Mouse (Mus musculus): ENCODE measurements around the gene Wdr47. TPM values are rescaled to one million over a fixed set of nuclear protein-coding genes. Genes with fewer than 3 reads are reported as not detected.
A peak's percentile ranks its signal among the peaks of the same experiment; 100 is the strongest.
"Not testable (repeated sequence)": the region's sequence is repeated elsewhere in the genome, so short reads cannot be mapped to it uniquely, and the experiment has no call there.

The Wdr47 gene
- total RNA-seq, 2 experiments from 2014 or later: 131 to 147 TPM

DNA sequence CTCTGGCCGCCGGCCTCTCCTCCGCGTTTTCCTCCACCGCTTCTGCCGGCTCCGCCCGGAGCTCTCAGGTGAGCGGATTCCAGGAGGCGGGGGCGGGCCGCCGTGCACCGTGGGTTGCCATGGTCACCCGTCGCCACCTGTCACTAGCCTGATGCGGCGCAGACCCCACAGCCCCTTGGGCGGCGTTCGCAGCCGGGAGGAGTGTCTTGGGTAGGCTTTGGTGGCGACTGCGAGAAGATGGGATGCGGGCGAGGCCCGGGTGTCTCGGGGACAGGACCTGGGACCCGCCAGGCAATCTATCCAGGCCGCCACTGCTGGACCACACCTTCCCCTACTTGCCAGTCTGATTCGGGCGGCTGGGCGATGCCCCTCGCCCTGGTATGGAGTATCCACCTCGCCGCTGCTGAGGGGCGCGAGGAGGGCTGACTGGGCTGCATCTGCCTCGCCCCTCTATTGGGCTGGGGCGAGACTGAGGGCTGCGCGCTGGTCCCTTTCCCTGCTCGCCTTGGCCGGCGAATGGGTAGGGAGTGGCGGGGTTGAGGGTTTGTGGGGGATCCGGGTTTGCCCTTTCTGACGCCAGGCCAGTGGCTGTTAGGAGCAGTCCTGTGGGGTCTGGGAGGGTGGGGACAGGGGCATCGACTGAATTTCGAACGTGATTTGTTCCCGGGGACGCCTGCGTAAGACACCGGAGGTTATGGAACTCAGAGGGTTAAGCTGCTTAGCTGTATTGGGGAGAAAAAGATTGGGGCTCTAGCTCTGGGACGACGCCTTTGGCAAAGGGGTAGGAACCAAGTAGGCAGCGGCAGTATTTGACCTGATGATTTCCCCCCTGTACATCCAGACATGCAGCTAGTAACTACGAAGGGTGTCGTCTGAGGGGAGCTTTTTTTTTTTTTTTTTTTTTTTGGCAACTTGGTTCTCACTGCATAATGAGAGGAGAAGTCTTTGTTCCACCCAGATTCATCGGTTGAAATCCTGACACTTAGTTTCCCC, 747 bp downstream of the Wdr47 start:
- intact Hi-C loops (cut with DNase I): no loop called here
- no peak for DNase-seq (ENCODE audit: low spot score in 2 of 2)

DNA sequence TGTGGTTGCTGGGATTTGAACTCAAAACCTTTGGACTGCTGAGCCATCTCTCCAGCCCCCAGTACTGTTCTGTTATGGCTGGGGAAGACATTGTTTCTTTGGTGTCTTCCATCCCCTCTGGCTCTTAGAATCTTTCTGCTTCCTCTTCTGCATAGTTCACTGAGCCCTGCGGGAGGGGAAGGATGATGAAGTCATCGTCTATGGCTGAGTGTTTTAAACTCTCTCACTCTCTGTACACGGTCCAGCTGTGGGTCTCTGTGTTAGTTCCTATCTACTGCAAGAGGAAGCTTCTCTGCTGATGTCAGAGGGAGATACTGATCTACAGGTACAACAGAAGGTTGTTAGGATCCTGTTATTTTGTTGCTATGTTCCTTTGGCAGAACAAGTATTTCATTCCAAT, 17.8 kb downstream of the Wdr47 start:
- no peak for DNase-seq (ENCODE audit: low spot score in 2 of 2)
- intact Hi-C loops (cut with DNase I): no loop called here

DNA sequence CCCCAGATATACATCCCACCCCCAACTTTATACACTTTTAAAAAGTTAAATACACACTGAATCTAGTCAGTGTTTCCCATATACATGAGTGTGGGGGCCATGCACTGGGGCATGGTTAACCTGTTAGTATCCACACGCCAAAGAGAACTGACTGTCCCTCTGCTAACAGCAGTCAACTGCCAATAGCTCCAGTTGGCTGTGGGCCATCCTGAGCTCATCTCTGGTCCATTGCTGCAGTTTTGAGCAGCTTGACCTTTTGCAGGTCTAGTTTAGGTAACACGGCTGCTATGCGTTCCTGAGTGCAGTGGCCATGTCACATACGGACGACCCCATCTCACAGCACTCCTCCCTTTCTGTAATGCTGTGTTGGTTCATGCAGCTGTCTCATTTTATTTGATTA, 43.7 kb downstream of the Wdr47 start:
- intact Hi-C loops (cut with DNase I): no loop called here
- no peak for DNase-seq (ENCODE audit: low spot score in 2 of 2)

DNA sequence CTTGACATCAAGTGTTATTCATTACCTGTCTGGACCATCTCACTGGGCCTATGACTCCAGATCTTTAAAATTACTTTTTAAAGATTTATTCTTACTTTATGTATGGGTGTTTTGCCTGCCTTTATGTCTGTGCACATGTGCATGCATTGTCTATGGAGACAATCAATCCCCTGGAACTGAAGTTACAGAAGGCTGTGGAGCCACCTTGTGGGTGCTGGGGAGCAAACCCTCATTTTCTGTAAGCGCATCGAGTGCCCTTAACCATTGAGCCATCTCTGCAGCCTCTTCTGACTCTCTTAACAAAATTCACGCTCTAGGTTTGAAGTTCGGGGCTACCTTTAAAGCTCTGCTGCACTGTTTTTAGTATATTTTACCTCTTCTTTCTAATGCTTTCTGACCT, 48.3 kb downstream of the Wdr47 start:
- intact Hi-C loops (cut with DNase I): no loop called here

DNA sequence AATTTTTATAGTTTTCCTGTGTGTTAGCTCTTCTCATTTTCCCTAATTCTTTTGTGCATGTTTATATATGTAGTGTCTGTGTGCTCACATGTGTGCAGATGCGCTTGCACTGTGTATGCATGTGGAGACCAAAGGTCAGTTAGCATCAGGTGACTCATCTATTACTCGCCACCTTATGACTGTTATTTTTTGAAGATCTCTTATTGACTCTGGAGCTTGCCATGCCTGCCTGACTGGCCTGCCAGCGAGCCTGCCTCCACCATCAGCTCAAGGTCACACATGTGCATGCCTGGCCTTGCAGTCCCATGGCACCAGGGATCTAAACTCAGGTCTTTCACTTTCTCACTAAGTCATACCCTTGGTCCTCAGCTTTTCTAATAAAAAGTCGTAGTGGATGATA, 49.9 kb downstream of the Wdr47 start:
- intact Hi-C loops (cut with DNase I): no loop called here
- DNase-seq (ENCODE audit: low spot score in 2 of 2): no peak

More for the DNA sequence above, 48.3 kb downstream of the Wdr47 start:
- DNase-seq (ENCODE audit: low spot score in 2 of 2): no peak

DNA sequence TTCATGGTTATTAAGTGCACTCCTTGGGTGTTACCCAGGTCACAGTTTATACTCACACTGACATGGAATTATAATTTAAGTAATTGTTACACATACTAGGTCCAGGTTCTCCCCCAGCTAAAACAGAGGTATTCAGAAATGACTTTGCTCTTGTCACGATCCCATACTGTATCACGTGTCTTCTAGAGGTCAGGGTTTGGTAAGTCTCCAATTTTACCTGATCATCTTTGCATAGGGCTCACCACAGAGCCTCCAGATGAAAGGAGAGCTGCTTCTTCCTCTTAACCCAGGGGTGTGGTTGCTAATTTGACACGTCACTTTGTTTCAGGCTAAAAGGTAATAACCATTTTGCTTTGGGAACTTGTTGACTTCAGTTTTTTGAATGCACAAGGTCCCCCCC, 53.8 kb downstream of the Wdr47 start:
- DNase-seq (ENCODE audit: low spot score in 2 of 2): no peak
- intact Hi-C loops (cut with DNase I): no loop called here

DNA sequence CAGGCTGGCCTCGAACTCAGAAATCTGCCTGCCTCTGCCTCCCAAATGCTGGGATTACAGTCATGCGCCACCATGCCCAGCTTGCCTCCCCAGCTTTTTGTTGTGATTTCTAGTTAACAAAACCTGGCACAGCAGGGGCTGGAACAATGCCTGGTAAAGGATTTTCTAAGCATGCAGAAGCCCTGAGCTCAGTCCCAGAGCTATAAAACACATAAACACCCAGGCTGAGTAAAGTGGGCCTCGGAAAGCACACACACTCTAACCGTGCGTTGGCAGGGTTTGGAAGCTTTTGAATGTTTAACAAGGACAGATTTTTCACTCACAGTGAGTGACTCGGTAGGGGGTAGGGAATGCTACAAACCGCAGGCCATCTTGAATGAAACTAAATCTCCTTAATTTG, 55.0 kb downstream of the Wdr47 start:
- peak; percentile 23 to 39 for DNase-seq (ENCODE audit: low spot score in 2 of 2)
- intact Hi-C loops (cut with DNase I): no loop called here

DNA sequence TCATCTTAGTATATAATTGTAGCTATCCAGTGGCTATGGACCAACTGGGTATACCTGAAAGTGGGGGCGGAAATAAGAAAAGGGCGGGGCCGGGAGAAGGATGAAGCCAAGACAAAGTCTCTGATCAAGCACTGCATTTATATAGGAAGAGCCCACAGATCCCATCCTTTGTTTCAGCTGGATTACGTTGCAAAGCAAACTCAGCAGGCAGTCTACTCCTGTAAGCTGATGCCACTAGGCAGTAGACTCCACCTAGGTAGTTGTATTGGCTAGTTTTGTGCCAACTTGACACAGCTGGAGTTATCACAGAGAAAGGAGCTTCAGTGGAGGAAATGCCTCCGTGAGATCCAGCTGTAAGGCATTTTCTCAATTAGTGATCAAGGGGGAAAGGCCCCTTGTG, 56.6 kb downstream of the Wdr47 start:
- DNase-seq (ENCODE audit: low spot score in 2 of 2); intact Hi-C loops (cut with DNase I): not testable (repeated sequence)

DNA sequence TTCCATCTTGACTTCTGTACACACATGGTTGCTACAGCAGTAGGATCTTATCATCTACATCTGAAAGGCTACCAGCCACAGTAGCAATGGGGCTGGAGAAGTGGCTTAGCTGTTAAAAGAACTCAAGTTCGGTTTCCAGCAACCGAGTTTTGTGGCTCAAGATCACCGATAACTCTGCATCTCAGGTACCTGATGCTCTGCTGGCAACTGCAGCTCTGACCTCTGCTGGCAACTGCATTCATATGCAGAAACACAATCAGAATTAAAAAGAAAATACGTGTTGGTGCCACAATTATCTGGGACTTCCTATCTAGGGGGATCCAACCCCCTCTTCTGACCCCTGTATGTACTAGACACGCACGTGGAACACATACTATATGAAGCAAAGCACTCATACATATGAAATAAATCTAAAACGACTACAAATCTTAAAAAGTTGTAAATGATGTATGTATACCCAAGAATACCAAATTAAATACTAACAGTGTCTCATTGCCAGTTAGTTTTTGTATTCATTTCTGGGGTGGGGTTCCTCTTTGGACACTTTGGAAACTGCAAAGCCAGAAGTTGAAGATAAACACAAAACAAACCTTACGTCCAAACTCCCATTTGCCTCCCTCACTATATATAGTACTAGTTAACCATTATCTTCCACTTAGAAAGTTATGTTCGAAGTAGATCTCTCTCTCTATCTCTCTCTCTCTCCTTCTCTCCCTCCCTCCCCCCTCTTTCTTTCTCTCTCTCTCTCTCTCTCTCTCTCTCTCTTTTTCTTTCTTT, 62.0 kb downstream of the Wdr47 start:
- no peak for DNase-seq (ENCODE audit: low spot score in 2 of 2)
- intact Hi-C loops (cut with DNase I): no loop called here

DNA sequence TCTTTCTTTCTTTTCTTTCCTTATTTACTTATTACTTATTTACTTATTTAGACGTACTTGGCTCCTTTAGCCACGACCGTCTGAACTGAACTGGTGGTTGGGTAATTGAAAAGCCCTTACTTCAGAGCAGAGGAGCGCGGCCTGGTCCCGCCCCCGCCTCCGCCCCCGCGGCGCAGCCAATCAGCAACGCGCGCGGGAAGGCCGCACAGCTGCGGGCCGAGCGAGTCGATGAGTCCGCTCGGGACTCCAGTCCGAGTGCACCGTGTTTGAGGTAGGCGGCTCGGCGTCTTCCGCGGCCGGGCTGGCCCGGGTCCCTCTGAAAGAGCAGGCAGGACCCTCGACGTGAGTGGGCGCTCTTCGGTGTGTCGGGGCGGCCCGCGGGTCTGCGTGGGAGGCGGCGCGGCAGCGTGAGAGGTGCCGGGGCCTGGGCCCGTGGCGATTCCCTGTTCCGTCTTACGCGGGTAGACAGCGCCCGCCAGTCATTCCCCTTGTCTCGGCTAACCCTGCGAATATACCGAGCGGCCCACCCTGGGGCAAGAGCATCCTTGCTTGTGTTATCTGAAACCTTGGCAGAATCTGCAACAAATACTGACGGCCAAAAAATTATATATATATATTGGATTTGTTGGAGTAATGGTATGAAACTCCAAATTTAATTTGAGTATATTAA, 62.8 kb downstream of the Wdr47 start, which contains the start of gene Clcc1:
Clcc1 (plus strand) TSS at position 204 of the 670 bp plus-strand sequence.
- intact Hi-C loops (cut with DNase I): no loop called here

DNA sequence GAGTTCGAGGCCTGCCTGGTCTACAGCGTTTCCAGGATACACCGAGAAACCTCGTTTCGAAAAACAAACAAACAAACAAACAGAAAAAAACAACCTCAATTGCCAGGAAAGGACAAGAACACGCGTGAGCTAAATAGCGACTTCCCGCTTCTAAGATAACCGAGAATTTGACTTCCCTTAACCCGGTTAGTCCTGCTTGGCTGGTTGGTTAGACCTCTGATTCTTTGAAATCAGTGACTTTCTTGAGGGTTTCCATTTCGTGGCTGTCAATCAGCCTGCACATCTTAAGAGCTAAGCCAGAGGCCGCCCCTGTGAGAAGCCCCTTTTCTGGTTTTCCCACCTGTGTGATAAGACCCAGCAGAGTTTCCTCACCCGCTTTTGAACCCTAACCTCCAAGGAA, 63.5 kb downstream of the Wdr47 start:
- intact Hi-C loops (cut with DNase I): no loop called here
- DNase-seq (ENCODE audit: low spot score in 2 of 2): no peak

More for the DNA sequence above, 62.8 kb downstream of the Wdr47 start, which contains the start of gene Clcc1:
- peak; percentile 96 to 97 for DNase-seq (ENCODE audit: low spot score in 2 of 2)

DNA sequence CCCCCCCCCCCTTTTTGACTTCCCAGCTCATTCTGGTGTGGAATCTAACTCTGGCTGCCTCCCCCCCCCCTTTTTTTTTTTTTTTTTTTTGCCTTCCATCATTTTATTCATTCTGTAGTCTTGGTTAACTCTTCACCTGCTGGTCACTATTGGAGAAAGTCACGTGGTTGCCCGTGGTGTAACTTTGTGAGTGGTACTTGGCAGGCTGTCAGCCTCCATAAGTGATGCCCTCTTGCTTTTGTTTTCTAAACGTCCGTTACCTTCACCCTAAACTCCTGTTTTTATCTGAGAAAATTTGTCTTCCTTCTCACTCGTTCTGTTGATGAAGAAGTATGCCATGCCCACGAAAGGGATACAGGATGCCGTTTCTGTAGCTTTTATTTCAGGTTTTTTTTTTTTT, 64.4 kb downstream of the Wdr47 start:
- no peak for DNase-seq (ENCODE audit: low spot score in 2 of 2)
- intact Hi-C loops (cut with DNase I): no loop called here

DNA sequence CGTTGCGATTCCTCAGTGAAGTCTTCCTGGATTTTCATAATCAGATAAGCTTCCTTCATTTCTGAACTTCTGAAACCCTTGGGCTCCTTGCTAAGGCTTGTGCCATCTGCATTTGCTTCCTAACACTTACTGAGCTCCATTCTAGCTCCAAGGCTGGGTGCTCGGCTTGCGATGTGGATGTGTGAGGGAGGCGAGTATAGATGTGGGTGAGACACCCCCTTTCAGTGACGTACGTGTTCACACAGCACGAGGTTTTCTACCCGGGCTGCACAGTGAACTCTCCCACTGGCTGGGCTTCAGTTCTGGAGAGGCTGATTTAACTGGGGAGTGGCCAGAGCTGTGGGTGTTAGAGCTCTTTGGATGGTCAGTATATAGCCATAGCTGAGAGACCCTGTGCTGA, 67.5 kb downstream of the Wdr47 start:
- no peak for DNase-seq (ENCODE audit: low spot score in 2 of 2)
- intact Hi-C loops (cut with DNase I): no loop called here

DNA sequence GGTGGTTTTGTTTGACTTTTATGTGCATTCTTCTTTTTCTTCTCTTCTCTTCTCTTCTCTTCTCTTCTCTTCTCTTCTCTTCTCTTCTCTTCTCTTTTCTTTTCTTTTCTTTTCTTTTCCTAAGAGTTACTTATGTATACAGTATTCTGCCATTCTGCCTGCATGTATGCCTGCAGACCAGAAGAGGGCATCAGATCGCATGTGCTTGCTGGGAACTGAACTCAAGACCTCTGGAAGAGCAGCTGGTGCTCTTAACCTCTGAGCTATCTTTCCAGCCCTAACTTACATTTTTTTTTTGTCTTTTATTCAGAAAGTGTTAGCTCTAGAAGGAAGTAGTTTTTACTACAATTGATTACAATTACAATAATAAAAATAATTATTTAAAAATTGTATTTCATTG, 69.9 kb downstream of the Wdr47 start:
- no peak for DNase-seq (ENCODE audit: low spot score in 2 of 2)
- intact Hi-C loops (cut with DNase I): no loop called here

DNA sequence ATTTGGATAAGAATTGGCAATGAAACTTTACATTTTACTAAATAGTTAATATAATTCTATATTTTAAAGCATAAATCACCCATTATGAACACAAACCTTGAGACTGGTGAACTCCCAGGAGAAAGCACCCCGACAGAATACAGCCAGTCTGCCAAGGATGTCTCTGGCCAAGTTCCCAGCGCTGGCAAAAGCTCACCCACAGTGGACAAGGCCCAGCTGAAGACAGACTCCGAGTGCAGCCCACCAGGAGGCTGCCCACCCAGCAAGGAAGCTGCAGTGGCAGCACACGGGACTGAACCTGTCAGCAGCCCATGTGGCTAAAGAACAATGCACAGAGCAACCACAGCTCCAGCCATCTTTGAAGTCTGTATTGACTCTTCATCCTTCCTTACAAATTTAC, 85.5 kb downstream of the Wdr47 start:
- intact Hi-C loops (cut with DNase I): no loop called here
- DNase-seq (ENCODE audit: low spot score in 2 of 2): no peak

DNA sequence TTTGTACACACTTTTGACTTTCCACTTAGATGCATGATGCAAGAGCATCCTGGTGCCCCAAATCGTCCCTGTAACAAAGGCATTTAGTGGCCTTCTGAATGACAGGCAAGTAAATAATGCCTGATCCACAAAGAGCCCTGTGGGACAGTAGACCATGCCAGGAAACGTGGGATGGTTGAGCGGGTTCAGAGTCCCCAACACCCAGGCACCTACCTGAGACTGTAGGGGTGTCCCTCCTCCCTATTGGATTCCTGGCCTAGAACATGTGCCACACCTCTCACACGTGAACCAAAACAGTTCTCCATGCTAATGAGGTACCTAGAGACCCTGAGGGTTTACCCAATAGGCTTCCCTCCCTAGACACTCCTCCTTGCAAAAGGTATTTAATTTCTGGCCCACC, 89.9 kb downstream of the Wdr47 start:
- no peak for DNase-seq (ENCODE audit: low spot score in 2 of 2)
- intact Hi-C loops (cut with DNase I): no loop called here

DNA sequence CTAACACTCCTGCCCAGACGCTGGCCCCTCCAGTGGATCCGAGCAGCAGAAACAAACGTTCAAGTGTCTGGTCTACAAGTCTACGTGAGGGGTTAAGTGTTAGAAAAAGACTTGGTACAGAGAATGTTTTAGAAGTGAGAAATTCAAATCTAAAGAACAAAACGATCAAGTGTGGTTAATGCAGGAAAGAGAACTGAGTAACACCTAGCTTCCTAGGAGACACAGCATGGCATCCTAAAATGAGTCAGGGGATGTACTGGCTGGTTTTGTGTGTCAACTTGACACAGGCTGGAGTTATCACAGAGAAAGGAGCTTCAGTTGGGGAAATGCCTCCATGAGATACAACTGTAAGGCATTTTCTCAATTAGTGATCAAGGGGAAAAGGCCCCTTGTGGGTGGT, 92.5 kb downstream of the Wdr47 start:
- intact Hi-C loops (cut with DNase I); DNase-seq (ENCODE audit: low spot score in 2 of 2): not testable (repeated sequence)

DNA sequence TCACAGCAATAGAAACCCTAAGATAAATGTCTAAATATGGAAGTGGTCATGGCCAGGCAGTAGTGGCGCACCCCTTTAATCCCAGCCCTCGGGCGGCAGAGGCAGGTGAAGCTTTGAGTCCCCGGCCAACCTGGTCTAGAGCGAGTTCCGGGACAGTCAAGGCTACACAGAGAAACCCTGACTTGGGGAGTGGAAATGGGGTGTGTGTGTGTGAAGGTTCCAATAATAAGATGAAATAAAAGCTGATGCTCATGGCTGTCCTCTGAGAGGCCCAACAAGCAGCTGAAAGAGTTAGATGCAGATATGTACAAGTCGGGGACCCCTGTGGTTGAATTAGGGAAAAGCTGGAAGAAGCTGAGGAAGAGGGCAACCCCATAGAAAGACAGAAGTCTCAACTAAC, 94.6 kb downstream of the Wdr47 start:
- intact Hi-C loops (cut with DNase I): no loop called here
- no peak for DNase-seq (ENCODE audit: low spot score in 2 of 2)

DNA sequence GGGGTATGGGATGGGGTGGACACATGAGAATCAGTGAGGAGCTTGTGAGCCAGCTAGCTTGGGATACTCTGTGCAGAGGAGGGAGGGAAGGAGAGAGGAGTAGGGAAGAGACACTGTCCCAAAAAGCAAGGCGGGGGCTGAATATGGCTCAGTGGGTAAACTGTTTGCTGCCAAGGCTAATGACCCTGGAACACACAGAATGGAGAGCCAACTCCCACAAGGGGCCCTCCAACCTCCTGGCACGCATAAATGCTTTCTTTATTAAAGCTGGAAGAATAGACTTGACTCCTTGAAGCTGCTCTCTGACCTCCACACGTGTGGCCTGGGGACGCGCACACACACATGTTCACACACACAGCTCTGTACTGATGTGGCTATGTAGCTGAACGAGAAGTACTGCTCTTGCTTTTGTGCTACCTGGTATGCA, 97.9 kb downstream of the Wdr47 start:
- no peak for DNase-seq (ENCODE audit: low spot score in 2 of 2)
- intact Hi-C loops (cut with DNase I): no loop called here

DNA sequence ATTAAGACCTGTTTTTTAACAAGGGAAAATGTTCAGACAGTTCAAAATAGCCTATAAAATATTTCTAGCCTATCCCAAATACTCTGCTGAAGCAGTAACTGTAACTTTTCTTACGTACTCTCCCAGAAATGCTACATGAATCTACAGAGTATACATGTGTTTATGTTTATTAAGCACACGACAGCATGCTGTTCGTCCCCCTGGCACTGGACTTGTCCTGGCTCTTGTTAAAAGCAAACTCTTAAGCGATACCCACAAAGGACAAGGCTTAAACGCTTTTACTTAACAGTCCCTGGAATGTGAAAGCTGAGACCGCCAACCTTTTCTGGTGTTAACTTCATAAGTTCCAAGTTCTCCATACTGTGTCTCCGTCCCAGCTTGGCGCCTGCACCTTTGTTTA, 98.4 kb downstream of the Wdr47 start:
- intact Hi-C loops (cut with DNase I): no loop called here
- no peak for DNase-seq (ENCODE audit: low spot score in 2 of 2)
